Mouse (Mus musculus) heart, embryonic 11.5 days (tissue): ENCODE results near the gene Scn3b. TPM values are rescaled to one million over a fixed set of nuclear protein-coding genes. Genes with fewer than 3 reads are reported as not detected.
A peak's percentile ranks its signal among the peaks of the same experiment; 100 is the strongest.

Experiments used
- ATAC-seq: fragments of 200-750 bp; cut with Nextera tagmentation; replicated peaks from 2 replicates; pipeline ENCODE4 v1.8.0; 2017; ENCODE audit warnings: moderate library complexity; ENCODE audit not compliant: insufficient number of reproducible peaks, low FRiP score, low TSS enrichment
- H3K27ac ChIP-seq: fragments of 300-500 bp; sonication (generic); 2 replicates; pipeline ENCODE4 v1.5.1; 2014; ENCODE audit warnings: mild to moderate bottlenecking, low read depth, low read length
- H3K27me3 ChIP-seq: fragments of 300-500 bp; sonication (generic); 2 replicates; pipeline ENCODE4 v1.6.1; 2014; ENCODE audit warnings: mild to moderate bottlenecking, low read length, mixed read lengths; ENCODE audit not compliant: control insufficient read depth, insufficient read depth
- H3K36me3 ChIP-seq: fragments of 300-500 bp; sonication (generic); 2 replicates; pipeline ENCODE4 v1.6.1; 2014; ENCODE audit warnings: mild to moderate bottlenecking, low read length, moderate library complexity, mixed read lengths; ENCODE audit not compliant: control insufficient read depth, insufficient read depth
- H3K4me1 ChIP-seq: fragments of 300-500 bp; sonication (generic); 2 replicates; pipeline ENCODE4 v1.6.1; 2014; ENCODE audit warnings: low read length; ENCODE audit not compliant: control insufficient read depth, insufficient read depth
- H3K4me2 ChIP-seq: fragments of 300-500 bp; sonication (generic); 2 replicates; pipeline ENCODE4 v1.6.1; 2014; ENCODE audit warnings: mild to moderate bottlenecking, moderate library complexity
- H3K4me3 ChIP-seq: fragments of 300-500 bp; sonication (generic); 2 replicates; pipeline ENCODE4 v1.5.1; 2014; ENCODE audit warnings: low read depth, low read length
- H3K9ac ChIP-seq: fragments of 300-500 bp; sonication (generic); 2 replicates; pipeline ENCODE4 v1.6.1; 2014; ENCODE audit warnings: mild to moderate bottlenecking, low read depth, low read length, moderate library complexity
- H3K9me3 ChIP-seq: fragments of 300-500 bp; sonication (generic); replicated peaks from 2 replicates; pipeline ENCODE4 v1.6.1; 2016; ENCODE audit warnings: low read length; ENCODE audit not compliant: control insufficient read depth
- WGBS: fragments of 180-500 bp; shearing (Covaris S2); extraction: QIAGEN DNeasy Blood & Tissue Kit; methylation state at CpG from one replicate; pipeline ENCODE4 v1.1.7; 2014; ENCODE audit not compliant: insufficient replicate concordance; 5-methylcytosine and 5-hydroxymethylcytosine counted together
- polyA plus RNA-seq: library from polyadenylated mRNA; unstranded; fragments of >200 nt; fragmentation: Nextera tagmentation; extraction: Ambion mirVana; gene quantifications from 2 replicates; pipeline ENCODE4 v1.2.1, GENCODE M21; 2014

Scn3b gene
- polyA plus RNA-seq, 1 experiment from 2014 or later = 0.44 TPM

GRCm38 (mm10) chr9:40239749-40240148, 29.3 kb upstream of the Scn3b start:
- H3K4me2 ChIP-seq = no peak overlapping the region
- no peaks in the 10 kb centered on the region for H3K36me3 ChIP-seq
- 34% methylated on average over 4 of the region's 4 CpGs for WGBS
- no peak overlapping the region for H3K9ac ChIP-seq
- no peak for ATAC-seq
- peaks cover 7% of the 10 kb centered on the region; the same call in 1 of the 2 replicates for H3K4me1 ChIP-seq
- H3K27me3 ChIP-seq = peaks cover 12% of the 10 kb centered on the region
- no peak overlapping the region for H3K4me3 ChIP-seq
- no peaks in the 10 kb centered on the region for H3K9me3 ChIP-seq
- no peak overlapping the region for H3K27ac ChIP-seq

GRCm38 (mm10) chr9:40240311-40240710, 28.7 kb upstream of the Scn3b start:
- Histone ChIP-seq H3K4me1 (peaks cover 7% of the 10 kb centered on the region; the same call in 1 of the 2 replicates), H3K4me2 (no peak overlapping the region), H3K27me3 (peaks cover 12% of the 10 kb centered on the region), H3K36me3 (no peaks in the 10 kb centered on the region), H3K4me3 (no peak overlapping the region), H3K9me3 (no peaks in the 10 kb centered on the region), H3K27ac (no peak overlapping the region), H3K9ac (no peak overlapping the region)
- no peak for ATAC-seq
- WGBS = 12% methylated on average over 5 of the region's 5 CpGs

GRCm38 (mm10) chr9:40241223-40241801, 27.7 kb upstream of the Scn3b start:
- peaks cover 7% of the 10 kb centered on the region; the same call in 1 of the 2 replicates for H3K4me1 ChIP-seq
- peak; percentile 71 for ATAC-seq
- no peaks in the 10 kb centered on the region for H3K36me3 ChIP-seq
- H3K4me2 ChIP-seq = peak overlapping the region; percentile 82
- H3K27ac ChIP-seq = no peak overlapping the region
- peaks cover 12% of the 10 kb centered on the region for H3K27me3 ChIP-seq
- 1% methylated on average over 15 of the region's 15 CpGs for WGBS
- peak overlapping the region; percentile 65 for H3K9ac ChIP-seq
- peak overlapping the region; percentile 49 for H3K4me3 ChIP-seq
- H3K9me3 ChIP-seq = no peaks in the 10 kb centered on the region

GRCm38 (mm10) chr9:40241951-40242888, 26.8 kb upstream of the Scn3b start:
- Histone ChIP-seq H3K4me2 (peak overlapping the region; percentile 82), H3K27ac (no peak overlapping the region), H3K9ac (peak overlapping the region; percentile 65), H3K9me3 (no peaks in the 10 kb centered on the region), H3K4me1 (peaks cover 10% of the 10 kb centered on the region; the same call in 1 of the 2 replicates), H3K4me3 (peak overlapping the region; percentile 49), H3K36me3 (no peaks in the 10 kb centered on the region), H3K27me3 (peaks cover 12% of the 10 kb centered on the region)
- no peak for ATAC-seq
- WGBS = 48% methylated on average over 13 of the region's 13 CpGs

GRCm38 (mm10) chr9:40245466-40245865, 23.6 kb upstream of the Scn3b start:
- H3K4me1 ChIP-seq = peaks cover 10% of the 10 kb centered on the region; the same call in 1 of the 2 replicates
- no peak for ATAC-seq
- WGBS = 37% methylated on average over 9 of the region's 9 CpGs
- H3K27me3 ChIP-seq = peaks cover 3% of the 10 kb centered on the region
- H3K4me2 ChIP-seq = 0 out of 2 replicates have a peak overlapping the region, but pooled peaks have one; percentile 28
- H3K9me3 ChIP-seq = 0 out of 2 replicates have a peak, but pooled peaks cover 3% of the 10 kb centered on the region
- H3K36me3 ChIP-seq = no peaks in the 10 kb centered on the region
- H3K9ac ChIP-seq = no peak overlapping the region
- H3K27ac ChIP-seq = 0 out of 2 replicates have a peak overlapping the region, but pooled peaks have one; percentile 70
- no peak overlapping the region for H3K4me3 ChIP-seq

- Histone ChIP-seq H3K27me3 (no peaks in the 10 kb centered on the region), H3K36me3 (no peaks in the 10 kb centered on the region), H3K9ac (no peak overlapping the region), H3K4me1 (peaks cover 10% of the 10 kb centered on the region; the same call in 1 of the 2 replicates), H3K4me2 (no peak overlapping the region), H3K27ac (0 out of 2 replicates have a peak overlapping the region, but pooled peaks have one; percentile 70), H3K4me3 (no peak overlapping the region), H3K9me3 (0 out of 2 replicates have a peak, but pooled peaks cover 3% of the 10 kb centered on the region)
- no peak for ATAC-seq
- WGBS = 83% methylated on average over 7 of the region's 7 CpGs
Measured at GRCm38 (mm10) chr9:40245974-40246665, 22.9 kb upstream of the Scn3b start.

- no peaks in the 10 kb centered on the region for H3K27me3 ChIP-seq
- H3K36me3 ChIP-seq = no peaks in the 10 kb centered on the region
- H3K9me3 ChIP-seq = 0 out of 2 replicates have a peak, but pooled peaks cover 3% of the 10 kb centered on the region
- H3K9ac ChIP-seq = no peak overlapping the region
- no peak overlapping the region for H3K27ac ChIP-seq
- ATAC-seq = no peak
- WGBS = 56% methylated on average over 6 of the region's 6 CpGs
- no peak overlapping the region for H3K4me2 ChIP-seq
- 0 out of 2 replicates have a peak, but pooled peaks cover 6% of the 10 kb centered on the region for H3K4me1 ChIP-seq
- H3K4me3 ChIP-seq = no peak overlapping the region
Measured at GRCm38 (mm10) chr9:40246702-40247101, 22.3 kb upstream of the Scn3b start.

GRCm38 (mm10) chr9:40249106-40249505, 19.9 kb upstream of the Scn3b start:
- H3K9ac ChIP-seq = no peak overlapping the region
- 0 out of 2 replicates have a peak, but pooled peaks cover 4% of the 10 kb centered on the region for H3K4me1 ChIP-seq
- ATAC-seq = no peak
- H3K27ac ChIP-seq = no peak overlapping the region
- no peaks in the 10 kb centered on the region for H3K27me3 ChIP-seq
- no peak overlapping the region for H3K4me3 ChIP-seq
- 45% methylated on average over 1 of the region's 1 CpGs for WGBS
- H3K36me3 ChIP-seq = no peaks in the 10 kb centered on the region
- 0 out of 2 replicates have a peak, but pooled peaks cover 3% of the 10 kb centered on the region for H3K9me3 ChIP-seq
- H3K4me2 ChIP-seq = no peak overlapping the region
